Mouse (Mus musculus): ENCODE measurements around the gene Fam192a.
A peak's percentile ranks its signal among the peaks of the same experiment; 100 is the strongest.

Fam192a gene

DNA sequence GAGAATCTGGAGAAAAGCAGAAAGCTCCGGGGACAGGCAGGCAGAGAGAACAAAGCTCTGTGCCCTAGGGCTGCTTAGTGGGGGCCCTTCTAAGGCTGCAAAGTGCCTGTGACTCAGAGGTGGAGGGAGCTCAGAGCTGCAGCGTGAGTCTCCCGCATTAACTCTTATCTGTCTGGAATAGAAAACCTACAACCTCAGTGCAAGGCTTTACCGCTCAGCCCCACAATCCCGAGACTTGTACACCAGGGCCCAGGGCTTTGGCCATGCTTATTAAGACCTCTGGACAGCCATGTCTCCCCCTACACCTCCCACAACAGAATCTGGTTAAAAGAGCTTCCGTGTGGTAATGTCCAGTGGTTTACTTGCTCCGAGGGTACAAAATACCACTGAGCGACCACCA lies 69.8 kb downstream of the Fam192a start:
- no peak for DNase-seq

DNA sequence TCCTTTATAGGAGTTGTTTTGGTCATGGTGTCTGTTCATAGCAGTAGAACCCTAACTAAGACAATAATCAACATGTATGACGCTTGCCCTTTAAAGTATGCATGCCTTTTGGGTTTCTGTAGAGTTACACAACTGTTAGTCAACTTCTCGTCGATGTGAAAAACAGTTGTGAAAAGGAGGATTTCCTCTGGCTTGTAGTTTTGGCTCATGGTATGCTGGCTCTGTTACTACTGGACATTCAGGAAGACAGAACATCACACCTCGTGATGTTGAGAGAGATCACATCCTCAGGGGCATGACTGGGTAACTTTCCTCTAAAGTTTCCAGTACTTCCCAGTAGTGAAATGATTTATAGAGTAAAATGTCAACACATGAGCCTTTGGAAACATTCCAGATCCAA lies 71.2 kb downstream of the Fam192a start:
- DNase-seq, result no peak

DNA sequence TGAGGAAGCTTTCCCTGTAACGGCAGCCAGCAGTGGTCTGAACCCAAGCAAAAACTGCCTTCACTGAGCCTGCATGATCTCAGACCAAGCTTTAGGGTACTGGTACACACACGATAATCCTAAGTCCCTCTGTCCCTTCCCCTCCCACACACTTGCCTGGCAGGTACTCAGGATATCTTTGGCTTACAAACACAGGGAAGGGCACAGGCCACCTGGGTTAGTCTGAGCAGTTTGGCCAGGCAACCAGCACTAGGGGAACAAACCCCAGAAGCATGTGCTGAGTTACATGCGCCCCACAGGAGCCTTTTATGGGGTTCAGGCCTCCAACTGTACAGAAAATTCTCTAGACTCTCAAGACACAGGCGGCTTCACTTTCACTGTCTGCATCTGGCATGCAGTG lies 71.9 kb downstream of the Fam192a start:
- no peak for DNase-seq

GRCm38 (mm10) chr8:94528245-94528644 lies 73.6 kb downstream of the Fam192a start:
- peak; percentile 46 for DNase-seq

DNA sequence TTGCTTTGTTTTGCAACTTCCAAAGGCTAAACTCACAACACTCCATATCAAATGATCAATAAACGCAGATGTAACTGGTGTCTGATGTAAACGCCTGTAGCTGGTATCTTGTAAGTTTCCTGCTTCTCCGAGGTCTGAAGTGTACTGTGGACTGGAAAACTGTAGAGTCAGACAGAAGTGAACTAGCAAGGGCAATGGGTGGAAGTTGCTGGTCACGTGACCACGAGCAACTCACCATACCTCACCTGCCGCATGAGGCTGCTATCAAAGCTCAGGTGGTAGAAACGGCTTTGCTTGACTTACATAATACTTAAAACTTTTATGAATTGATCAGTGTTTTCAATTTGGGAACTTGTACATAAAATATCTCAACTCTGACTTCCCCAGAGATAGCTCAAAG lies 74.6 kb downstream of the Fam192a start:
- DNase-seq, result no peak

DNA sequence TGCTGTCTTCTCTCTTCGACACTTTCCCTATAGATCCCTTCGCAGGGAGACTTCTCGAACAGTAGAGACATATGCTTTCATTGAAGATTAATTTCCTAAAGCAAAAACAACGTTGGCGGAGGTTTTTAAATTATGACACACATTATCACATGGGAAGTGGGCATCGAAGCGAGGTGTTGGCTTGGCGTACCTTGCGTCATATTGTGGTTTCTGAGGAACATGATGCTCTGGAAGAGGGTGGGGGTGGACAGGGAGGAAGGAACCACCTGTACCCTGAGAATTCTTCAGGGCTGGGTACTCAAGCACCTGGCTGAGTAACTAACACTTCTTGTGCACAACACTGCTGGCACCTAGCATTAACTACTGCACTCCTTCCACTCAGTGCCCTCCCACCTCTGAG lies 77.2 kb downstream of the Fam192a start:
- no peak for DNase-seq
